Mouse (Mus musculus) CH12.LX (cell line): ENCODE measurements around the gene Zbtb24.

Source experiments
- CHD2 ChIP-seq: IDR thresholded peaks from 2 replicates; pipeline ENCODE4 v1.6.1; 2011; ENCODE audit warnings: low read length, improper control_type of control experiment
- NELFE ChIP-seq: IDR thresholded peaks from 2 replicates; pipeline ENCODE4 v1.6.1; 2011; ENCODE audit warnings: low read depth, low read length, improper control_type of control experiment
- ZMIZ1 ChIP-seq: IDR thresholded peaks from 2 replicates; pipeline ENCODE4 v1.6.1; 2012; ENCODE audit warnings: low read depth, mild to moderate bottlenecking, inconsistent platforms, low read length, improper control_type of control experiment
- ZNF384 ChIP-seq: IDR thresholded peaks from 2 replicates; pipeline ENCODE4 v1.6.1; 2012; ENCODE audit warnings: low read depth, low read length, improper control_type of control experiment, inconsistent platforms

DNA sequence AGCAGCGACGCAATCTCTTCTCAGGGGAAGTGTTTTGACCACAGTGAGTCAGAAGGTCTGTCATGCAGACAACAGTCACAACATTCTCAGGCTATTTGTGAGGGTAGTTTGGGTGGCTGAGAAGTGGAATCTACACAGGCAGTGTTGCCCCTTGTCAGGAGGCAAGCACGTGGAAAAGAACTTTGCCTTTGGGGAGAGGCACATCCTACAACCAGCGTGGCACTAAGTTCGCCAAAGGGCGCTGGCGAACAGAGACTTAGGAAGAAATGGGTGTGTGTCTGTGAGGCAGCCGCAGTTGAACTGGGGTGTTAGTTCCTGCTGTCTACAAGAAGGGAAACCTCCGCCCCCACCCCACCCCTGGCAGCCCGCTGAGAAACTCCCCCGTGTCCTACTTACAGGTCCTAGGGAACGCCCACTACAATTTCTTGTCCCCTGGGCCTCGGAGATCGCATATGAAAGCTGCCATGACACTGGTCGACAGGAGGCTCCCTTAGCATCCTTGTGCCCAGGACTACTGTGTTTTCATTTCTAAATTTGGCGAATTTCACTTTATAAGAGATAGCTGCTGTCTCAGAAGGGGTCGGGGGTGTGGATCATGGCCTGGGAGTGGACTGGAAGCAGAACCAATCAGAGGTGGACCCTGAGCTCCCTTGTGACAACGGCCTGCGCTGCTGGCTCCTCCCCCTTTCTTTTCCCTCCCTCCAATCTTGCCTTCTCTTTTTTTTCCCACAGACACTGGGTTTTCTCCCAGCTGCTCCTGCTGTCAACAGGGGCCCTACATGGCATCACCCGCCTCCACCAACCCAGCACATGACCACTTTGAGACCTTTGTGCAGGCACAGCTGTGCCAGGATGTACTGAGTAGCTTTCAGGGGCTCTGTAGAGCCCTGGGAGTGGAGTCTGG lies 27.3 kb downstream of the Zbtb24 start:
- TF ChIP-seq ZMIZ1 = no peak
- TF ChIP-seq CHD2 = no peak
- TF ChIP-seq NELFE = no peak
- no peak for TF ChIP-seq ZNF384
